In the genomic region with DNA sequence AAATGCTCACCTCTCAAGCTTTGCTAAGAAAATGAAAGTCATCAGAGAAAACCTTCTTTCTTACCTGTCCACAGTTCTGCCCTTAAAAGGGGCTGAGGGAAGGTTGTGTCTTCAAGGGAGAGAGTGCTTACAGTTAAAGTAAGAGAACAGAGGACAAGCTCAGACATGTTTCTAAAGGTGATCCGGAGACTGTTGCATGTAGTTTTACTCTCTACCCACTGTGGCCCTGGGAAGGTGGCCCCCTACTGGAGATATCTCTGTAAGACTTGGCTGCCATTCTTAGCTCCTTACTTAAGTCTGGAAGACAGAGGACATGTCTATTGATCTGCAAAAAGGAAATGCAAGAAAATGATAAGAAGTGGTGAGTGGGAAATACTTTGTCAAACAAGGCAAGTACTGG, we compare ENCODE assay signal across 10 mouse cellular contexts. TPM values are rescaled to one million over a fixed set of nuclear protein-coding genes. Genes with fewer than 3 reads are reported as not detected.
DNase-seq lines count a peak whose midpoint lies in the region; ATAC-seq and TF ChIP-seq lines count a peak whose summit lies in the region.
"Had no signal": no experiment of that assay in that cellular context is flagged by ENCODE, and none has a peak within 500 bp of the region (broad histone marks: within the 10 kb centered on the region; RNA-seq: fewer than 3 reads in every experiment).

No protein-coding gene starts in this region.

- no peaks in the 10 kb centered on the region for H3K4me1 ChIP-seq in lung, postnatal 0 days (ENCODE audit: insufficient read depth, low read depth, low read length)
- no peaks in the 10 kb centered on the region for H3K4me1 ChIP-seq in hindbrain, embryonic 14.5 days (replicated peaks; ENCODE audit: control insufficient read depth, insufficient read depth, low read length)
- H3K4me1 ChIP-seq: embryonic facial prominence, embryonic 13.5 days had no signal

- DNase-seq in 3T3-L1 (ENCODE audit: low read depth, low spot score) = peak; percentile 55
- DNase-seq in A20 (ENCODE audit: low read depth, low spot score) = peak; percentile 55
- peak; percentile 39 for DNase-seq in adrenal gland, postnatal 14 days
- DNase-seq in lung, postnatal 0 days (ENCODE audit: low spot score) = peak; percentile 22
- DNase-seq in ovary, postnatal 36 days (ENCODE audit: low spot score) = no peak
- DNase-seq in left cerebral cortex, adult 18-20 months (ENCODE audit: low spot score in 2 of 2) = no peak
- DNase-seq in layer of hippocampus, adult 9-11 months = no peak
- DNase-seq in hindbrain, embryonic 14.5 days (ENCODE audit: low spot score) = no peak

- H3K4me2 ChIP-seq in lung, postnatal 0 days (replicated peaks; ENCODE audit: low read depth, low read length) = no peak overlapping the region
- no peak overlapping the region for H3K4me2 ChIP-seq in hindbrain, embryonic 14.5 days (replicated peaks)
- H3K4me2 ChIP-seq: embryonic facial prominence, embryonic 13.5 days had no signal

- H3K27ac ChIP-seq in lung, postnatal 0 days (ENCODE audit: low read length) = no peak overlapping the region
- H3K27ac ChIP-seq in hindbrain, embryonic 14.5 days = no peak overlapping the region
- H3K27ac ChIP-seq: embryonic facial prominence, embryonic 13.5 days; macrophage had no signal

- ATAC-seq in lung, postnatal 0 days = peak; percentile 23; the same call in 1 of the 2 replicates
- no peak for ATAC-seq in hindbrain, embryonic 14.5 days (ENCODE audit: low FRiP score)

- TF ChIP-seq CTCF in lung, postnatal 0 days (IDR thresholded peaks at IDR 0.05) = peak; percentile 60

- H3K36me3 ChIP-seq in lung, postnatal 0 days (ENCODE audit: insufficient read depth, low read length) = no peaks in the 10 kb centered on the region
- H3K36me3 ChIP-seq in hindbrain, embryonic 14.5 days (replicated peaks; ENCODE audit: control insufficient read depth, insufficient read depth) = no peaks in the 10 kb centered on the region
- H3K36me3 ChIP-seq: embryonic facial prominence, embryonic 13.5 days had no signal

- no peak overlapping the region for H3K4me3 ChIP-seq in lung, postnatal 0 days (ENCODE audit: low read depth, low read length)
- H3K4me3 ChIP-seq in hindbrain, embryonic 14.5 days (replicated peaks; ENCODE audit: low read length) = no peak overlapping the region
- H3K4me3 ChIP-seq: embryonic facial prominence, embryonic 13.5 days had no signal

- 51% methylated on average over 1 of the region's 1 CpGs for WGBS in lung, postnatal 0 days
- WGBS in hindbrain, embryonic 14.5 days = 63% methylated on average over 1 of the region's 1 CpGs

- H3K27me3 ChIP-seq in lung, postnatal 0 days (replicated peaks; ENCODE audit: insufficient read depth, low read length) = no peaks in the 10 kb centered on the region
- H3K27me3 ChIP-seq in hindbrain, embryonic 14.5 days (ENCODE audit: control insufficient read depth, insufficient read depth, low read length) = no peaks in the 10 kb centered on the region
- H3K27me3 ChIP-seq: embryonic facial prominence, embryonic 13.5 days had no signal

- no peak overlapping the region for H3K9ac ChIP-seq in lung, postnatal 0 days (replicated peaks; ENCODE audit: low read depth)
- no peak overlapping the region for H3K9ac ChIP-seq in hindbrain, embryonic 14.5 days
- H3K9ac ChIP-seq: embryonic facial prominence, embryonic 13.5 days had no signal

- no peak for TF ChIP-seq EP300 in lung, postnatal 0 days (IDR thresholded peaks at IDR 0.05)

- no peaks in the 10 kb centered on the region for H3K9me3 ChIP-seq in lung, postnatal 0 days (ENCODE audit: low read length)
- H3K9me3 ChIP-seq in hindbrain, embryonic 14.5 days (ENCODE audit: control insufficient read depth, low read length) = no peaks in the 10 kb centered on the region
- H3K9me3 ChIP-seq: embryonic facial prominence, embryonic 13.5 days had no signal

RNA-seq across cellular contexts. Expression of gene Gm9958, which starts 16.1 kb away (rescaled TPM):
- 2.8 and 3.4 TPM in 2 replicates for total RNA-seq in adrenal gland, postnatal 14 days (2021)
- 5.3 and 5.8 TPM in 2 replicates for polyA plus RNA-seq in lung, postnatal 0 days (2015; fragmentation: Nextera tagmentation; extraction: Ambion mirVana)
- total RNA-seq in left cerebral cortex, adult 18-20 months (2021) = 1 to 10 TPM; 1.7 to 1.8 TPM
- 3.9 and 4.9 TPM in 2 replicates for polyA plus RNA-seq in hindbrain, embryonic 14.5 days (2014; fragmentation: Nextera tagmentation; extraction: Ambion mirVana)

RNA-seq across cellular contexts. Expression of gene Ankrd17, which starts 16.7 kb away (rescaled TPM):
- 97.8 and 100 TPM in 2 replicates for total RNA-seq in adrenal gland, postnatal 14 days (2021)
- polyA plus RNA-seq in lung, postnatal 0 days (2015; fragmentation: Nextera tagmentation; extraction: Ambion mirVana) = 16.0 and 17.3 TPM in 2 replicates
- total RNA-seq in left cerebral cortex, adult 18-20 months (2021) = 100 to 1,000 TPM; 111 to 117 TPM
- 34.8 and 37.9 TPM in 2 replicates for polyA plus RNA-seq in hindbrain, embryonic 14.5 days (2014; fragmentation: Nextera tagmentation; extraction: Ambion mirVana)

Comparison
In these comparisons a context has a peak if more than half of its experiments do, and no peak if none do; other contexts are left out.
1. DNase-seq: peak in 3T3-L1 (single experiment), A20 (single experiment), adrenal gland, postnatal 14 days (single experiment) and lung, postnatal 0 days (single experiment); none in ovary, postnatal 36 days (single experiment), left cerebral cortex, adult 18-20 months (0 of 2), layer of hippocampus, adult 9-11 months (single experiment) and hindbrain, embryonic 14.5 days (single experiment).